Comparison of ENCODE assay signal across 9 mouse cellular contexts in genomic region chr16:34440994-34441414, GRCm38 (mm10).
A peak's percentile ranks its signal among the peaks of the same experiment; 100 is the strongest.
DNase-seq lines count a peak whose midpoint lies in the region; ATAC-seq lines count a peak whose summit lies in the region.
"Had no signal": no experiment of that assay in that cellular context is flagged by ENCODE, and none has a peak within 500 bp of the region (broad histone marks: within the 10 kb centered on the region; RNA-seq: fewer than 3 reads in every experiment).

No protein-coding gene starts in this region.

- peak overlapping the region; percentile 64 for H3K27ac ChIP-seq in midbrain, embryonic 13.5 days
- H3K27ac ChIP-seq: liver, embryonic 15.5 days had no signal

- H3K36me3 ChIP-seq in midbrain, embryonic 13.5 days = no peaks in the 10 kb centered on the region
- H3K36me3 ChIP-seq: liver, embryonic 15.5 days had no signal

- DNase-seq in MN1 (ENCODE audit: low spot score) = peak; percentile 94
- peak; percentile 18 to 24 for DNase-seq in adrenal gland, postnatal 4 days (ENCODE audit: low spot score in 2 of 2)
- peak; percentile 33 to 52 for DNase-seq in frontal cortex, postnatal 10 days (ENCODE audit: low spot score in 2 of 2)
- DNase-seq in heart, postnatal 4 days = peak; percentile 91
- peak; percentile 37 to 88 for DNase-seq in left cerebral cortex, postnatal 10 days (ENCODE audit: extremely low spot score in 1 of 2, low spot score in 2 of 2)
- peak; percentile 61 for DNase-seq in urinary bladder, postnatal 14 days (ENCODE audit: low spot score)
- no peak for DNase-seq in thymus, postnatal 10 days (ENCODE audit: low spot score in 2 of 2)

- peak; percentile 82 for ATAC-seq in midbrain, embryonic 13.5 days

- intact Hi-C loops in left cerebral cortex, postnatal 10 days (cut with DNase I) = no loop called here

- H3K9me3 ChIP-seq in midbrain, embryonic 13.5 days = no peaks in the 10 kb centered on the region
- H3K9me3 ChIP-seq: liver, embryonic 15.5 days had no signal

- H3K4me3 ChIP-seq in midbrain, embryonic 13.5 days (replicated peaks) = no peak overlapping the region
- H3K4me3 ChIP-seq: liver, embryonic 15.5 days had no signal

- H3K4me1 ChIP-seq in midbrain, embryonic 13.5 days (replicated peaks) = peaks cover 39% of the 10 kb centered on the region
- H3K4me1 ChIP-seq: liver, embryonic 15.5 days had no signal

- no peak overlapping the region for H3K4me2 ChIP-seq in midbrain, embryonic 13.5 days (replicated peaks)
- H3K4me2 ChIP-seq: liver, embryonic 15.5 days had no signal

- no peaks in the 10 kb centered on the region for H3K27me3 ChIP-seq in midbrain, embryonic 13.5 days
- H3K27me3 ChIP-seq: liver, embryonic 15.5 days had no signal

- H3K9ac ChIP-seq in midbrain, embryonic 13.5 days (replicated peaks) = 0 out of 2 replicates have a peak overlapping the region, but pooled peaks have one; percentile 19
- H3K9ac ChIP-seq: liver, embryonic 15.5 days had no signal

- 35% methylated on average over 4 of the region's 4 CpGs for whole genome bisulfite sequencing in midbrain, embryonic 13.5 days

Comparison
In these comparisons a context has a peak if more than half of its experiments do, and no peak if none do; other contexts are left out.
1. DNase-seq: peak in MN1 (single experiment), adrenal gland, postnatal 4 days (2 of 2), frontal cortex, postnatal 10 days (2 of 2), heart, postnatal 4 days (single experiment), left cerebral cortex, postnatal 10 days (2 of 2) and urinary bladder, postnatal 14 days (single experiment); none in thymus, postnatal 10 days (0 of 2).